Mouse (Mus musculus): ENCODE results near the gene Bcl11a.

Bcl11a gene

DNA sequence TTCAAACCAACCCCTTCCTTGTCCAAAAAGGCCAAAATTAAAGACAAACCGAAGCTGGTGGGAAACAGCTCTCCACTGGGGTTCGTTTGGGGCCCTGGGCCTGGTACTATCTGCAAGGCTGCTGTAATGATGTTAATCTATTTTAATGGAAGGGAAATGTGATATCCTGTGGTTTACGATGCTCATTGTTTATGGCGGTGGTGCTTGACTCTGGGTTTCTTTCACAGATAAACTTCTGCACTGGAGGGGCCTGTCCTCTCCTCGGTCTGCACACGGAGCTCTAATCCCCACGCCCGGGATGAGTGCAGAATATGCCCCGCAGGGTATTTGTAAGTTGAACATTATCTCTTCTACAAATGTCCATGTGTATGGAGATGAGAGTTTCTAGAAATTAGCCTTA lies 80.2 kb downstream of the Bcl11a start:
- no peak for DNase-seq (ENCODE audit: low spot score)

DNA sequence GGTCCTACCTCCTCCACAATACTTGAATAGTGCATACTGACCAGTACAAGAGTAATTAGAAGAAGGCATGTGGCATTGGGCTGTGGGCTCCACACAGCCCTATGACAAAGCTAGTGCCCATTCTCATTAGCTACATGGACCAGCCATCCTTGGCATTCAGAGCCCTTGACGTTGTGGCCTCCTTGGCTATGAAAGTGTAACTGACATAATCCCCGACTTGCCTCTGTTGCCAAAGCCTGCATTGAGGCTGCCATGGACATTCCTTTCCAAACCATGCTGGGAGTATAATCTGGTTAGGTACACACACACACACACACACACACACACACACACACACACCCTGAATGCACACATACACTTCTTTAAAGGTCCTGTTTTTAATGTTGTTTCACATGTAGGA lies 81.8 kb downstream of the Bcl11a start:
- no peak for DNase-seq (ENCODE audit: low spot score)

DNA sequence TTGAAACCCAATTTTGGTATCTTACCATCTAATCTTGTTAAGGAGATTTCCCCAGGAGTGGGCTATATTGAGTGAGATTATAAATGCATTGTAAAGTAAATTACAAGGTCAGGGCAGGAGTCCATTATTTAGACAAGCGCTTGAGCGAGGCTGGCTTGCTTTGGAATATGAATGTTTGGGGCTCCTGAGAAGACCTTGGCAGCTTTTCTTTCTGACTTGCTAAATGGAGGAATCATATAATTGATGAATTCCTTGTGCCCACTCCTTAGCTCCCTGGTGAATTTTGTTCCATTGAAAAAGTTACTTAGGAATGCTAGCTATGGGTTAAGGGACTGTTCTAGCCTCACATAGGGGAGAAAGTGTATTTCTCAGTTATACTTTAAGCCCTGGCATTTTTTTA lies 83.6 kb downstream of the Bcl11a start:
- no peak for DNase-seq (ENCODE audit: low spot score)

DNA sequence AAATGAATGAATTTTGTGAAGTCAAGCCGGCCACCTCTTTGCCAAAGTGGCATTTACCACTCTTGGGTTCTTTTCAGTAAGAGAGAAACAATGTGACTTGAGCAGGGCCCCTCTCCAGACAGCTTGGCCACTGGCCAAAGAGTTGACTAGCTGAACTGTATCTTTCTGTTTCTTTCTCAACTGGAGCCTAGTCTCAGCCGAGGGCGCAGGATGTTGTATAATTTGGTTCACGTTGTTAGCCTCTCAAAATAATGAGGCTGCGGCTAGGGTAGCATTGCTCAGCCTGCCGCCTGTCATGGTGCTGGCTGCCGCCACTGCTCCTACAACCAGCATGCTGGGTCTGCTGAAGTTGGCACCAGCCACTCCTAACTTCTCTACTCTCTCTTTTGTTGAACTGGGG lies 84.2 kb downstream of the Bcl11a start:
- peak; percentile 3 for DNase-seq (ENCODE audit: low spot score)

GRCm38 (mm10) chr11:24163072-24163471 lies 85.2 kb downstream of the Bcl11a start:
- no peak for DNase-seq (ENCODE audit: low spot score)

DNA sequence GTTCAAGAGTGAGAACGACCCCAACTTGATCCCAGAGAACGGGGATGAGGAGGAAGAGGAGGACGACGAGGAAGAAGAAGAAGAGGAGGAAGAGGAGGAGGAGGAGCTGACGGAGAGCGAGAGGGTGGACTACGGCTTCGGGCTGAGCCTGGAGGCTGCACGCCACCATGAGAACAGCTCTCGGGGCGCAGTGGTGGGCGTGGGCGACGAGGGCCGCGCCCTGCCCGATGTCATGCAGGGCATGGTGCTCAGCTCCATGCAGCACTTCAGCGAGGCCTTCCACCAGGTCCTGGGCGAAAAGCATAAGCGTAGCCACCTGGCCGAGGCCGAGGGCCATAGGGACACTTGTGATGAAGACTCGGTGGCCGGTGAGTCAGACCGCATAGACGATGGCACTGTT lies 86.2 kb downstream of the Bcl11a start:
- DNase-seq (ENCODE audit: low spot score) = no peak

DNA sequence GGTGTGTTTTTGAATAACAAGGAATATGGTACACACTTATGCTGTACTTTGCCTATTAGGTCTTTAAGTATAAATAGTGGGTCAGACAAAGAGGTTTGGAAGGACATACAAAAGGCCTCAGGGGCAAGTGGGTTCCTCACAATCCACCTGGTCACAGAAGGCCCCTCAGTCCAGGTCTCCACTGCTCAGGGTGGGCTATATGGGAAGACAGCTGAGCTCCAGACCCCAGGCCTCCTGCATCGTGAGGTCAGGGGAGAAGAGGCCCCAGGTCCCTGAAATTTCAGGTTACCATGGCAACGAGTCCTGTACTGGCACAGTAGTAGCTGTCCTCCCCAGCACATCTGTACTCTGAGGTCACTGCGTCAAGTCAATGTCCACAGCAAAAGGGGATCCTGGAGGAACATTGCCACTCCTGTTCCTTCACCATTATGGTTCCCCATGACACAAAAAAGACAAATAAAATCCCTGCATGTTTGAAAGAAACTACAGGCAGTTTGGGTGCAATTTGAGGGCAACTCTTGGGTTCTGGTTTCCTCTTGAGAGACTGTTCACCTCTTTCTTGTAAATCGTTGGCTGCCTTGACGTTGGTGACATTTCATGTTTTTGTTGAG lies 93.9 kb downstream of the Bcl11a start:
- no peak for DNase-seq (ENCODE audit: low spot score)

DNA sequence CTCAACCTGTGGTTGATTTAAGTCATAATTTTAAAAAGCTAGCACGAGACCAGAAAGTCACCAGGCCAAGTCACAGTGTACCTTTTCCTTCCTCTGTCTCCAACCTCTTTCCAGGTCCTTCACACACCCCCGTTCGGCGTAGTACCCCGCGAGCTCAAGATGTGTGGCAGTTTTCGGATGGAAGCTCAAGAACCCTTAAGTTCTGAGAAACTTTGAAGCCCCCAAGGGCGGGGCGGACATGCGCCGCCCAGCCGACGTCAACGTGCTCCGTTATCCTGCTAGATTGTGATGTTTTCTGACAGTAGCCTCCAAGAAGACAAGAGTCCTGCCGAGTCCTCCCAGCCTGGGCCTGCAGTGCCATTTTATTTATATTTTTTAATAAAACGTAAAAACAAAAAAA lies 94.7 kb downstream of the Bcl11a start:
- DNase-seq (ENCODE audit: low spot score) = no peak

DNA sequence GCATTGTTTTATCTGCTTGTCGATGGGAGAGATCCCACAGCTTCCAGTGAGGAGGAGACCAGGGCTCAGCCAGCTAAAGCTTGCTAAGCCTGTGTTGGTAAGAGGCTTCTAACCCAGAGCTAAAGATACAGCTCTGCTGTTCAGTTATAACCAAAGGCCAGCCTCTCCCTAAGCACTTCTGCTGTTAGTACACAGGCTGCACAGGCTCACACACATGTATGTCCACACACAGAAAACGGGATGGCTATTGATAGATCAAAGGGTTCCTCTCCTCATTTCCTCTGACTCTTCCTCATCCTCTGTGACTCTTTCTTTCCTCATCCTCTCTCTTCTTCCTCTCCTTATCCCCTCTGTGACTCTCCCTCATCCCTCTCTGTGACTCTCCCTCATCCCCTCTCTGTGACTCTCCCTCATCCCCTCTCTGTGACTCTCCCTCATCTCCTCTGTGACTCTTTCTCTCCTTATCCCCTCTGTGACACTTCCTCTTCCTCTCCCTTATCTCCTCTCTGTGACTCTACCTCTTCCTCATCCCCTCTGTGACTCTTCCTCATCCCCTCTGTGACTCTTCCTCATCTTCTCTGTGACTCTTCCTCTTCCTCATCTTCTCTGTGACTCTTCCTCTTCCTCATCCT lies 96.4 kb downstream of the Bcl11a start:
- no peak for DNase-seq (ENCODE audit: low spot score)

GRCm38 (mm10) chr11:24177458-24177857 lies 99.6 kb downstream of the Bcl11a start:
- DNase-seq (ENCODE audit: low spot score) = no peak

DNA sequence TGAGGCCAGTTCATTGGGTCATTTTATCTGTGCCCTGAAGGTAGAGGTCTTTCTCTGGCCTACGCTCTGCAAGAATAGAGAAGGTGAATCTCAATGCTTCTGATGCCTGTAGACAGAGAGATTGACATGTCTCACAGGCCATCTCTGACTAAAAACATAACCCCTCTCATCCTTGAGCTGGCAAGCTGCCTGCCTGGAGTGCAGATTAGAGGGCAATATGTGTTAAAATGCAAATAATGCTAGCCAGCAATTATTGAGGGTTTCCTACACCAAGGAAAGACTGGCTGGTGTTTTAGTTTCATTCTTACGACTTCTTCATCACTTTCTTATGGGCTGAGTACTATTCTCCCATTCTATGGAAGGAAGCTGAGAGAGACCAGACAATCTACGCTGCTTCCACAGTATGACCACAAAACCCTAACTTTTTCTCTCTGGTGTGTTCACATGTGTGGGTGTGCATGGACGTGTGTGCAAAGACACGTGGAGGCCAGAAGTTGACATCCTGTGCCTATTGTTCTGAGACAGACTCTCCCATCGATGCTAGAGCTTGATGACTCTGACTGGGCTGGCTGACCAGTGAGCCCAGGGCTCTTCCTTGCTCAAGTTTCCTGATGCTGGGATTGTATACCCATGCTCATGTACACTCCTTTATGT lies 101.1 kb downstream of the Bcl11a start:
- DNase-seq (ENCODE audit: low spot score) = no peak

GRCm38 (mm10) chr11:24180040-24180439 lies 102.2 kb downstream of the Bcl11a start:
- DNase-seq (ENCODE audit: low spot score) = no peak

DNA sequence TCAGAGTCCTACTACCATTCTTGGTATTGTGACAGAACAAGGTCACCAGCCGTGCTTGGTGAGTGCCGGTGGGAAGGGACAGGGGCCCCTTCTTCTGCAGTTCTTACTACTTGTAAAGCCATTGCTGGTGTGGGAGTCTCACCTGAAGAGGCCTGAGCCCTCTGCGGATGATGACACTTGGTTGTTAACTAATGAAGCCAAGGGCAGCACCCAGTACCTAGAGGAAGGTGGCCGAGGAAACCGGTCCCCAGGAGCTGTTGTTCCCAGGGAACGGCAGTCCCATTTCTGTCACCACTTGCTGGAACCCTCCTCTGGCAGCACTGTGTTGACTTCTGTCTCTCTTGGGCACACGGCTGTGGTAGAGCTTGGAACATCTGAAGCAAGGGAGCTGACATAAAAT lies 105.6 kb downstream of the Bcl11a start:
- DNase-seq (ENCODE audit: low spot score) = no peak

DNA sequence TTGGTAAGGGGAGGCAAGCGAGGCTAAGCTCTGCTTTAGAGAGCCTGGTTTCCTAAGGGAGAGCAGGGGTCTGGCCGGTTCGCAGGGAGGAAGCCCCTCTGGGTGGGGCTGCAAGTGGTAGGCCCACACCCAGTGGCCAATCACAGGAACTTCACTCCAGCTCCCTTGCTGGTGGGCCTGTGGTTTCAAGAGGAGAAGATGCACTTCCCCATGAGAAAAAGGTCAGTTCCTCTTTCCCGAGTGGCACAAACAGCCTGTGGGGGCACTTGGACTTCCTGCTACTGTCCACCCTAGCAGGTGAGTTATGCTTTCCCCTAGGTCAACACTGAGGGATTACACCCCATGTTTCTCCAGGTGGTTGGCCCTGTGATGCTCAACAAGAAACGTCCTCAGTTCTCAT lies 107.1 kb downstream of the Bcl11a start:
- DNase-seq (ENCODE audit: low spot score) = no peak

DNA sequence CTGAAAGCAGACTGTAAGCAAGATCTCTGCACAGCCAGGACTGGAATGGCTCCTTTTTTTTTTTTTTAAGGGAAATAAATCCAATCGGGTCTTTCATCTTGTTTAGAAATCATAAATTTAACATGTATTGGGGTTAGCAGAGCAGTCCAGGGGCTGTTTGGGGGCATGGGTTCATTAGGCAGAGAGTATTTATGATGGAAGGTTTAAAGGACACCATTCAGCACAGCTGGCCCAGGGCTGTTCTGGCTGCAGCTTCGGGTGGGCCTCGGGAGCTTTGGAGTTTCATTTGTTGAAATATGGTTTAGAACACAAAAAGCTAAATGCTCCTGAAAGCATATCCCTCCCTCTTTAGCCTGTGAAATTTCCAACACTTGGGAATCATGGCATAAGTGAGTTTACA lies 112.6 kb downstream of the Bcl11a start:
- DNase-seq (ENCODE audit: low spot score) = no peak

- DNase-seq (ENCODE audit: low spot score) = no peak
Observed at GRCm38 (mm10) chr11:24196460-24197190, 118.8 kb downstream of the Bcl11a start.

DNA sequence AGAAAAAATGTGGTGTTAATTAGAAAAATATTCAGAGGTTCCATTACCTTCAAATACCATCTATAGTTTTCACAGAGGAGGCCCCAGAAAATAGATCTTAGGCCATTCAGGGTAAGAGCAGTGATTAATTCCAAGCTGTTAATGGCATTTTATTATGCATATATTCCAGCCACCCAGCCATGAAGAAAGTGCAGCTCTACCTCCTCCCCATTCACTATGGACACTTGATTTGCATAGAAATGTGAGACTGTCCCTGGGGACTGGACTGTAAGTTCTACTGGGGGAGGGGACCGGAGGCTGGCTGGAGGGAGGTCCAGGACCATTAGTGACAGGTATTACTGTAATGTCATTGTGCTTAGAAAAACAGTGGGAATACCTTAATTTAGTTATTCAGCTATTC lies 119.6 kb downstream of the Bcl11a start:
- DNase-seq (ENCODE audit: low spot score) = no peak

- no peak for DNase-seq (ENCODE audit: low spot score)
Observed at GRCm38 (mm10) chr11:24199560-24199959, 121.7 kb downstream of the Bcl11a start.

DNA sequence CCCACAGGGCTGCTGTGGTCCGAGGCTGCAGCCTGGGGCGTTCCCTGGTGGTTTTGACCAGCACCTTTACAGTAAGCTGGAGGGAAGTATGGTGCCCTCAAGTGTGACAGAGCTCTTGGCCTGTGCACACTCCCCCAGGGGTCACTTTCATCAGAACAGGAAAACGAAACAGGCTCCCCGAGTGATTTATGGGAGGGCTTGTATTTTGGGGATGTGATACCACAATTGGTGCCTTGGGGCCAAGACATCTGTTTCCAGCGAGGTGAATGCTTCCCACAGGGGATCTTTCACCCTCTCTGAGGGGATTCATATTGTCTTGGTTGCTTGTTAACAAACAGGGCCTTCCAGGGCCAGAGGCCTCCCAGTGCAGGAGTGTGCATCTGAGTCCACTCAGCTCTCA lies 122.5 kb downstream of the Bcl11a start:
- DNase-seq (ENCODE audit: low spot score) = no peak

DNA sequence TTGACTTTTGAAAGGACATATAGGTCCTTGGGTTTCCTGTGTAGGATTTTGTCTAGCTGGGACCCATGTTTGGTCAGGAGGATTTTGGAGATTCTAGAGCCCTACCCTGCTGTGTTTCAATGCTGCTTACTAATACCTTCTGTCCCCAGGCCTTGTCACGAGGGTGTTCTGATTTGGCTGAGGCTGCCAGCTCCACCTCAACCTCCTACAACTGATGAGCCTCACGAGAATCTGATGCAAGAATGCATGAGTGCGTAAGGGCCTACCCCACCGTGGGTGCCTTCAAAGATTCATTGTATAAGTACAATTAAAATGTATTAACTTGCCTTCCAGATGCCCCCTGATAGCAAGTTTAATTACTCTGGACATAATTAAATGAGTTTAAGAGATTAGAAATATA lies 123.4 kb downstream of the Bcl11a start:
- no peak for DNase-seq (ENCODE audit: low spot score)

GRCm38 (mm10) chr11:24202641-24203361 lies 124.9 kb downstream of the Bcl11a start:
- no peak for DNase-seq (ENCODE audit: low spot score)

- DNase-seq (ENCODE audit: low spot score) = no peak
Observed at GRCm38 (mm10) chr11:24203489-24203888, 125.6 kb downstream of the Bcl11a start.
